Mouse (Mus musculus) CH12.LX (cell line): ENCODE measurements at regions not wholly inside any gene's neighbourhood (a gene's known extent, or its start where the extent isn't known, plus 50 kb on each side); places are given as distances from the start of the nearest gene placed in this dataset.

Source experiments
- DNase-seq: peaks from one replicate; pipeline ENCODE4 v3.0.0-alpha.2; 2013; ENCODE audit errors: extremely low read depth
- H3K27ac ChIP-seq: 2 replicates; pipeline ENCODE4 v1.5.1; 2012; ENCODE audit warnings: low read depth, mild to moderate bottlenecking, control low read depth, moderate library complexity; ENCODE audit not compliant: insufficient read depth
- H3K27me3 ChIP-seq: replicated peaks from 2 replicates; pipeline ENCODE3; 2012; ENCODE audit warnings: inconsistent platforms
- H3K36me3 ChIP-seq, 2 experiments: replicated peaks in 1 of 2; 2 replicates each; pipeline versions ENCODE3 to v1.6.1; 2012; ENCODE audit warnings: inconsistent platforms in 1 of 2, low read length in 1 of 2, mild to moderate bottlenecking in 1 of 2, mixed read lengths in 1 of 2, moderate library complexity in 1 of 2; ENCODE audit not compliant: control insufficient read depth in 1 of 2, insufficient read depth in 1 of 2
- H3K4me1 ChIP-seq, 2 experiments: 2 replicates each; pipeline ENCODE4 v1.6.1; 2012; ENCODE audit warnings: inconsistent platforms in 1 of 2, moderate library complexity in 1 of 2; ENCODE audit not compliant: insufficient read depth in 2 of 2, control insufficient read depth in 1 of 2
- H3K4me2 ChIP-seq: 2 replicates; pipeline ENCODE4 v1.6.1; 2012; ENCODE audit warnings: low read depth, mild to moderate bottlenecking, control low read depth; ENCODE audit not compliant: poor library complexity, insufficient read depth, severe bottlenecking
- H3K4me3 ChIP-seq, 3 experiments: fragments of 150-350 bp in 1 of 3; sonication (generic) in 1 of 3; replicated peaks in 1 of 3; 2 replicates each; pipeline versions ENCODE3 to v1.5.1; 2011 to 2012; ENCODE audit warnings: low read depth in 2 of 3, low read length in 2 of 3, mild to moderate bottlenecking in 2 of 3, moderate library complexity in 2 of 3, control low read depth in 1 of 3, improper control_type of control experiment in 1 of 3, inconsistent platforms in 1 of 3, mixed read lengths in 1 of 3; ENCODE audit not compliant: poor library complexity in 1 of 3
- H3K79me2 ChIP-seq: replicated peaks from 2 replicates; pipeline ENCODE4 v1.6.1; 2012; ENCODE audit warnings: mild to moderate bottlenecking, moderate library complexity; ENCODE audit not compliant: control insufficient read depth, poor library complexity, insufficient read depth, severe bottlenecking; ENCODE audit errors: extremely low read depth
- H3K9ac ChIP-seq: 2 replicates; pipeline ENCODE4 v1.6.1; 2012; ENCODE audit warnings: low read depth, mild to moderate bottlenecking, control low read depth, moderate library complexity; ENCODE audit not compliant: insufficient read depth
- H3K9me3 ChIP-seq: replicated peaks from 2 replicates; pipeline ENCODE3; 2012; ENCODE audit warnings: low read length, inconsistent platforms, mixed read lengths
- BHLHE40 ChIP-seq: IDR thresholded peaks from 2 replicates; pipeline ENCODE4 v1.6.1; 2011; ENCODE audit warnings: mild to moderate bottlenecking, low read depth, low read length, improper control_type of control experiment
- E2F4 ChIP-seq: IDR thresholded peaks from 2 replicates; pipeline ENCODE4 v1.6.1; 2011; ENCODE audit warnings: low read depth, low read length, improper control_type of control experiment; ENCODE audit not compliant: insufficient replicate concordance
- ELF1 ChIP-seq: IDR thresholded peaks from 2 replicates; pipeline ENCODE4 v1.6.1; 2014; ENCODE audit warnings: low read depth, mild to moderate bottlenecking, inconsistent platforms, low read length, improper control_type of control experiment
- ETS1 ChIP-seq: conservative IDR thresholded peaks from 2 replicates; pipeline ENCODE4 v1.6.1; 2012; ENCODE audit warnings: low read depth, mild to moderate bottlenecking, inconsistent platforms, low read length, improper control_type of control experiment, moderate library complexity
- HCFC1 ChIP-seq: IDR thresholded peaks from 2 replicates; pipeline ENCODE4 v1.6.1; 2012; ENCODE audit warnings: low read depth, mild to moderate bottlenecking, inconsistent platforms, low read length, improper control_type of control experiment
- KAT2A ChIP-seq: IDR thresholded peaks from 2 replicates; pipeline ENCODE4 v1.6.1; 2012; ENCODE audit warnings: low read length, improper control_type of control experiment, inconsistent platforms; ENCODE audit not compliant: insufficient replicate concordance
- MAX ChIP-seq: IDR thresholded peaks from 2 replicates; pipeline ENCODE4 v1.6.1; 2011; ENCODE audit warnings: low read length, improper control_type of control experiment
- MEF2A ChIP-seq: IDR thresholded peaks from 2 replicates; pipeline ENCODE4 v1.6.1; 2014; ENCODE audit warnings: low read depth, mild to moderate bottlenecking, inconsistent platforms, low read length, improper control_type of control experiment, borderline replicate concordance
- MXI1 ChIP-seq: IDR thresholded peaks from 2 replicates; pipeline ENCODE4 v1.6.1; 2011; ENCODE audit warnings: mild to moderate bottlenecking, low read depth, low read length, improper control_type of control experiment
- MYC ChIP-seq: IDR thresholded peaks from 2 replicates; pipeline ENCODE4 v1.6.1; 2011; ENCODE audit warnings: low read depth, mild to moderate bottlenecking, improper control_type of control experiment, low read length
- NRF1 ChIP-seq: IDR thresholded peaks from 2 replicates; pipeline ENCODE4 v1.6.1; 2014; ENCODE audit warnings: low read depth, mild to moderate bottlenecking, inconsistent platforms, low read length, improper control_type of control experiment, moderate library complexity
- PAX5 ChIP-seq: IDR thresholded peaks from 2 replicates; pipeline ENCODE4 v1.6.1; 2012; ENCODE audit warnings: low read length, inconsistent platforms, mixed read lengths
- POLR2A ChIP-seq: IDR thresholded peaks from 2 replicates; pipeline ENCODE4 v1.6.1; 2011; ENCODE audit warnings: low read depth, mild to moderate bottlenecking, improper control_type of control experiment, low read length
- RAD21 ChIP-seq: IDR thresholded peaks from 2 replicates; pipeline ENCODE4 v1.6.1; 2011; ENCODE audit warnings: low read depth, mild to moderate bottlenecking, low read length, improper control_type of control experiment, moderate library complexity
- SIN3A ChIP-seq: IDR thresholded peaks from 2 replicates; pipeline ENCODE4 v1.6.1; 2012; ENCODE audit warnings: low read length, improper control_type of control experiment, inconsistent platforms
- SMC3 ChIP-seq: IDR thresholded peaks from 2 replicates; pipeline ENCODE4 v1.6.1; 2011; ENCODE audit warnings: low read depth, low read length, improper control_type of control experiment
- TCF12 ChIP-seq: IDR thresholded peaks from 2 replicates; pipeline ENCODE4 v1.6.1; 2014; ENCODE audit warnings: low read depth, mild to moderate bottlenecking, inconsistent platforms, low read length, improper control_type of control experiment
- USF2 ChIP-seq: conservative IDR thresholded peaks from 2 replicates; pipeline ENCODE4 v1.6.1; 2011; ENCODE audit warnings: low read depth, low read length, improper control_type of control experiment
- ZKSCAN1 ChIP-seq: IDR thresholded peaks from 2 replicates; pipeline ENCODE4 v1.6.1; 2012; ENCODE audit warnings: low read depth, inconsistent platforms, low read length, improper control_type of control experiment, borderline replicate concordance
- ZMIZ1 ChIP-seq: IDR thresholded peaks from 2 replicates; pipeline ENCODE4 v1.6.1; 2012; ENCODE audit warnings: low read depth, mild to moderate bottlenecking, inconsistent platforms, low read length, improper control_type of control experiment
- dilution Hi-C: fragments of 300-500 bp; cut with MboI; formaldehyde crosslinking; loops from 2 replicates; pipeline ENCODE4 v1.14.3; 2020; ENCODE audit warnings: low sequenced_read_pairs; ENCODE audit not compliant: extremely low pct_unique_long_range_greater_than_20kb, extremely low pct_ligation_motif_present
- in situ Hi-C: fragments of 300-500 bp; cut with MboI; formaldehyde crosslinking; loops from 3 replicates; pipeline ENCODE4 v1.14.3; 2019; ENCODE audit warnings: low sequenced_read_pairs, low pct_ligation_motif_present, low pct_unique_long_range_greater_than_20kb, mixed read lengths

DNA sequence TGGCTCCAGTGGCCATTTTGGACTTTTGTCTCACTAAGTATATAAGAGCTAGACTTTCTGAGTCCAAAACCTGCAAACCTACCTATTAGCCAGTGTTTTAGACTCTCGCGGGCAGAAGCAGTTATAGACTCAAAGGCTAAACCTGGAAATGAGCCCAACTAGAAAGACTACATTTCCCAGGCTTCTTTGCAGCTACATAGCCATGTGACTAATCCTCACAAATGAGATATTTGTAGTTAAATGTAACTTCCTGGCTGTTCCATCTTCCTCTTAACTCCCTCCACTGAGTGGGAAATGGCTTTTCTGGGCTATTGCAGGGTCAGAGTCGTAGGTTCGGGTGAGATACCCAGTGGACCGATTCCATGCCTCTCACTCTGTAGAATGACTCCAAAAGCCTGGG is 120.7 kb downstream of the Tbx5 start:
- H3K4me1 ChIP-seq: no peaks in the 10 kb centered on the region; a peak in 1 of 4 replicates
- in situ Hi-C loops: no loop called here
- H3K9ac ChIP-seq: no peak overlapping the region

DNA sequence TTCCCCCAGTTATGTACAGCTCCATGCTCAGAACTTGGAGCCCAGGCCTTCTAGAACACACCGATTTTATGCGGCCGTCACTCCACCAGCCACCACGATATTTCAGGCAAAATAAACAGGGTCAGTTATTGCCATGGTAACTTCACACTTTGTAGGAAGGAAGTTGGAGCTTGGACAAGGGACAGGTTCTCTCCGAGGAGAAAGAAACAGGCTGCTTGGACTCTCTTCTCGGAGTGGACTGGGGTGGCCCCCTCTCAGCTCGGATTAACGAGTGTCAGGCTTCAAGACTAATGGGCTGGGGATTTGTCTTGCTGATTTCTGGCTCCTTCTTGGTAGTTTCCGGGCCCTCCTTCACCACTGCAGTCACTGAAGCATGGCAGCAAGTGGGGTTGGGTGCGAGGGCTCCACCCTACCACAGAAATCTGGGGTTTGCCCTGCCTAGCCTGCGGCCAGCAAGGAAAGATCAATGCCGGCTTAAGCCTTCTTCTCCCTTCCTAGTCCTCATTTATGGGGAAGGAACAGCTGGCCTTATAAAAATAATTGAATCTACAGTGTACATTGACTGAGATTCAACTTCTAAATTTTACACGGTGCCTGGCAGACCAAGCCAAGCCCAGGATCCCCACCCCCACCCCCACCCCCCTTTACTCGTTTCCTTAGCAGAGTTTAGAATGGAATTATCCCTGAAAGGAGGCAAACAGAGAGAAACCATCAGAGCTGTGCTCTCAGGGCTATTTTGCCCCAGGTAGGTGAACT is 121.5 kb downstream of the Tbx5 start:
- no peak for TF ChIP-seq BHLHE40
- TF ChIP-seq SIN3A: no peak
- no peak for TF ChIP-seq USF2
- TF ChIP-seq RAD21: no peak
- no peak for TF ChIP-seq POLR2A
- no peak for TF ChIP-seq NRF1
- TF ChIP-seq ZMIZ1: no peak
- no peak for TF ChIP-seq E2F4
- no peak for TF ChIP-seq MAX
- no peak for TF ChIP-seq ETS1
- no peak for TF ChIP-seq MXI1
- no peak for TF ChIP-seq KAT2A
- no peak for TF ChIP-seq ELF1
- no peak for TF ChIP-seq TCF12
- TF ChIP-seq MEF2A: no peak
- TF ChIP-seq SMC3: no peak
- TF ChIP-seq ZKSCAN1: no peak
- no peak for TF ChIP-seq PAX5
- no peaks in the 10 kb centered on the region for H3K27me3 ChIP-seq
- no peak overlapping the region for H3K9ac ChIP-seq
- H3K79me2 ChIP-seq: no peaks in the 10 kb centered on the region
- no peaks in the 10 kb centered on the region for H3K36me3 ChIP-seq
- H3K9me3 ChIP-seq: peaks cover 73% of the 10 kb centered on the region
- H3K4me3 ChIP-seq: no peak overlapping the region
- dilution Hi-C loops (no loop called here), in situ Hi-C loops (no loop called here)
- H3K27ac ChIP-seq: no peak overlapping the region
- no peaks in the 10 kb centered on the region; a peak in 1 of 4 replicates for H3K4me1 ChIP-seq
- no peak overlapping the region for H3K4me2 ChIP-seq
- DNase-seq: no peak

More for the DNA sequence above, 120.7 kb downstream of the Tbx5 start:
- H3K9me3 ChIP-seq: peaks cover 73% of the 10 kb centered on the region
- H3K4me2 ChIP-seq: no peak overlapping the region
- DNase-seq: no peak
- dilution Hi-C loops: no loop called here
- peak; percentile 50 for TF ChIP-seq HCFC1
- TF ChIP-seq MYC: no peak
- TF ChIP-seq, all 38 proteins: peak for 1
- Histone ChIP-seq H3K36me3 (no peaks in the 10 kb centered on the region), H3K27ac (no peak overlapping the region), H3K4me3 (no peak overlapping the region), H3K27me3 (no peaks in the 10 kb centered on the region), H3K79me2 (no peaks in the 10 kb centered on the region)
